Mouse (Mus musculus): ENCODE measurements around the gene Stk4. TPM values are rescaled to one million over a fixed set of nuclear protein-coding genes. Genes with fewer than 3 reads are reported as not detected.

Gene Stk4
- polyA plus RNA-seq, 1 experiment = 20.9 TPM

DNA sequence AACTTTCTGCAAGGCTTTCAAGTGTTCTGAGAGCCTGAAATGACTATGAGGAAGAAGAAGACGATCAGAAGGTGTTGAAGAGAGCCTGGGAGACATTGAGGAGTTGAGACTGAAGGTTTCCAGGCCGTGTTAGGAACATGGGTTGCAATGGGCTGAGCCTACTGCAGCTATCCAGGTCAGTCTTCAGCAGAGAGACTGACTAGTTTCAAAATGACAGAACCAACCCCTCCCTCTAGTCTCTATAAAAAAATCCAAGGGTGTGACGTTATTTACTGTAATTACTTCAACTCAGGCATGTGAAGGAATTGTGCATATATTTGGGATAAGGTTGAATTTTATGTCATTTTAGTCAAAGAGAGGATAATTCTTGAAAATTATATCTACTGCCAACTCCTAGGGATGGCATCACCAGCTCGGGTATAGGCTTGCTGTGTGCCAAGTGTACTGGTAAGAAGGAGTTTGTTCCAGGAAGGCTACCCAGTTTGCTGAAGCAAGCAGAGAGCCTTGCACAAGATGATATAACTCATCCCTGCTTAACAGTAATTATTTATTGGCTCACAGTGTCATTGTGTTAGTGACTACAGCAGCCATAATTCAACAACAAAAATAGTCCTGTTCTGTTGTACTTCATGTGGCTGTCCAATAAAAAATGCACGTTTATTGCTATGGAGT, 125.0 kb downstream of the Stk4 start:
- TF ChIP-seq POLR2A (IDR thresholded peaks at IDR 0.05; ENCODE audit: extremely low read depth, insufficient read depth, low read length) (no peak), CTCF (IDR thresholded peaks at IDR 0.05; ENCODE audit: extremely low read depth, insufficient read depth, low read length) (no peak)
- H3K27ac ChIP-seq (ENCODE audit: insufficient read depth, low read length) = no peak overlapping the region
- H3K4me3 ChIP-seq (ENCODE audit: insufficient read depth, low read length) = no peak overlapping the region
- no peaks in the 10 kb centered on the region for H3K4me1 ChIP-seq (ENCODE audit: control insufficient read depth, insufficient read depth, low read length)

- Histone ChIP-seq H3K27ac (ENCODE audit: insufficient read depth, low read length) (no peak overlapping the region), H3K4me3 (ENCODE audit: insufficient read depth, low read length) (no peak overlapping the region), H3K4me1 (ENCODE audit: control insufficient read depth, insufficient read depth, low read length) (no peaks in the 10 kb centered on the region)
- no peak for TF ChIP-seq CTCF (IDR thresholded peaks at IDR 0.05; ENCODE audit: extremely low read depth, insufficient read depth, low read length)
- no peak for TF ChIP-seq POLR2A (IDR thresholded peaks at IDR 0.05; ENCODE audit: extremely low read depth, insufficient read depth, low read length)
These were observed 126.0 kb downstream of the Stk4 start for GRCm38 (mm10) chr2:164195971-164196699.

DNA sequence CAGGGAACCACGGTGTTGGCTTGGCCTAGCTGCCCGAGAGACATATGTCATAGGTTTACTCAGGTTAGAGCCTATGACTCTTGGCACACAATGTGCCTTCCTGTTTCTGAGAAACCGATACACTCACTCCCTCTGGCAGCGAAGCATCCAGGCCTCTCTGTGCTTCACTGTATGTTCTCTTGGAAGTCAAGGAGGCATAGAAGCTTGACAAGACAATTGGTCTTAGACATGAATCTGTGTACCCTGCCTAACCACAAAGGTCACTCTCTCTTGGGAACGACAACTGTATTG, 126.5 kb downstream of the Stk4 start:
- H3K27ac ChIP-seq (ENCODE audit: insufficient read depth, low read length) = no peak overlapping the region
- no peak overlapping the region for H3K4me3 ChIP-seq (ENCODE audit: insufficient read depth, low read length)
- TF ChIP-seq CTCF (IDR thresholded peaks at IDR 0.05; ENCODE audit: extremely low read depth, insufficient read depth, low read length) (no peak), POLR2A (IDR thresholded peaks at IDR 0.05; ENCODE audit: extremely low read depth, insufficient read depth, low read length) (no peak)
- H3K4me1 ChIP-seq (ENCODE audit: control insufficient read depth, insufficient read depth, low read length) = no peaks in the 10 kb centered on the region

- TF ChIP-seq CTCF (IDR thresholded peaks at IDR 0.05; ENCODE audit: extremely low read depth, insufficient read depth, low read length) (no peak), POLR2A (IDR thresholded peaks at IDR 0.05; ENCODE audit: extremely low read depth, insufficient read depth, low read length) (no peak)
- Histone ChIP-seq H3K4me1 (ENCODE audit: control insufficient read depth, insufficient read depth, low read length) (no peaks in the 10 kb centered on the region), H3K4me3 (ENCODE audit: insufficient read depth, low read length) (no peak within 1 kb of the TSS), H3K27ac (ENCODE audit: insufficient read depth, low read length) (no peak within 1 kb of the TSS)
These were observed 129.7 kb downstream of the Stk4 start, which contains the start of gene Wfdc15a for GRCm38 (mm10) chr2:164199626-164200327. TSS of gene Wfdc15a (minus strand) at chr2:164200130.

Other genes starting within 250 kb of the Stk4 start
- gene Ccn5, start 249.5 kb upstream of the Stk4 start, polyA plus RNA-seq (2012; rRNA removed) = 0.08 and 0.42 TPM in 2 replicates
- 0.10 and 0.13 TPM in 2 replicates for gene Kcnk15, start 216.7 kb upstream of the Stk4 start, polyA plus RNA-seq (2012; rRNA removed)
- 33.2 and 33.4 TPM in 2 replicates for gene Rims4, start 151.6 kb upstream of the Stk4 start, polyA plus RNA-seq (2012; rRNA removed)
- gene Ywhab, start 75.4 kb upstream of the Stk4 start, polyA plus RNA-seq (2012; rRNA removed) = 307 and 314 TPM in 2 replicates
- 0.78 and 1.0 TPM in 2 replicates for gene Pabpc1l, start 44.9 kb upstream of the Stk4 start, polyA plus RNA-seq (2012; rRNA removed)
- gene Tomm34, start 847 bp downstream of the Stk4 start, polyA plus RNA-seq (2012; rRNA removed) = 93.7 and 96.7 TPM in 2 replicates
- 17.3 and 17.6 TPM in 2 replicates for gene Kcns1, start 100.8 kb downstream of the Stk4 start, polyA plus RNA-seq (2012; rRNA removed)
- gene Wfdc5, start 112.4 kb downstream of the Stk4 start, polyA plus RNA-seq (2012; rRNA removed) = not detected in 2 replicates
- 0.19 TPM in 2 replicates for gene Wfdc12, start 120.3 kb downstream of the Stk4 start, polyA plus RNA-seq (2012; rRNA removed)
- gene Wfdc15a, start 129.8 kb downstream of the Stk4 start, polyA plus RNA-seq (2012; rRNA removed) = 0.29 TPM in 1 of 2 replicates, not detected in the other
- not detected in 2 replicates for gene Wfdc15b, start 151.3 kb downstream of the Stk4 start, polyA plus RNA-seq (2012; rRNA removed)
- gene Svs2, start 168.1 kb downstream of the Stk4 start, polyA plus RNA-seq (2012; rRNA removed) = not detected in 2 replicates
- not detected in 2 replicates for gene Svs3b, start 186.3 kb downstream of the Stk4 start, polyA plus RNA-seq (2012; rRNA removed)
- not detected in 2 replicates for gene Svs4, start 208.1 kb downstream of the Stk4 start, polyA plus RNA-seq (2012; rRNA removed)
- gene Svs3a, start 218.9 kb downstream of the Stk4 start, polyA plus RNA-seq (2012; rRNA removed) = not detected in 2 replicates
- gene Svs6, start 246.4 kb downstream of the Stk4 start, polyA plus RNA-seq (2012; rRNA removed) = not detected in 2 replicates

Data from cortical plate, adult 2 months (tissue).